Mouse (Mus musculus) embryo, embryonic 10.5 days (tissue): Measurements from ENCODE around the gene Asf1a.
"Not testable (repeated sequence)": the region's sequence is repeated elsewhere in the genome, so short reads cannot be mapped to it uniquely, and the experiment has no call there.

Experiments used
- DNase-seq: peaks from one replicate; pipeline ENCODE4 v3.0.0-alpha.2; 2015; ENCODE audit warnings: low spot score

The Asf1a gene

DNA sequence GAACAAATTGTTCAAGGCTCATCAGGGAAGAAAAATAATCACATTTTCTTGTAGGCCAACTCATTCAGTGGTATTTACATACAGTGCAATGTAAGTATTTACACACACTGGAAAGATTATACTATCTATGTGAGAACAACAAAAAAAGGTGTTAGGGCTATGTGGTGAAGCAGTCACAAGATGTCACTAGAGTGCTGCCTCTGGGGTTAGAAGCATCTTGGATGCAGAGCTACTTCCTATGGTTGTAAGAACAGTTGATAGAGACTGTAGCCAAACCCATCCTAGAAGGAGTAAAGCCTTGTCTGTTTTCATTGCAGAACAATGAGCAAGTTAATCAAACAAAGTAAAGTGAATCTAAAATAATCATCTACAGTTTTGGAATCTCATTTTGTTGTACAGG, 45.0 kb downstream of the Asf1a start:
- peak; percentile 57 for DNase-seq

DNA sequence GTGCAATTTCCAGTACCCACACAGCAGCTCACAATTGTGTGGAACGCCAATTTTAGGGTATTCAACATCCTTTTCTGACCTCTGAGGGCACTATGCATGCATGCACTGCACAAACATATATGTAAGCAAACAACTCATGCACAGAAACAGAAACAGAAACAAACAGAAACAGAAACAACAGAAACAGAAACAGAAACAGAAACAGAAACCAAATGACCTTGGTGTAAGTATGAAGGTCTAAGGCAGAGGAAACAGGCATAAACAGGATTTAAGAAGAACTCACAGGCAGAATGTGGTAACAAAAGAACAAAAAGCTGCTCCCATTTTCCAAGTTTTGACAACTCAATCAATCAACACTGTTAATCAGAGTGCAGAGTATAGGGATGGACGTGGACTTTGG, 54.1 kb downstream of the Asf1a start:
- DNase-seq, result no peak

- DNase-seq, result not testable (repeated sequence)
Observed at GRCm38 (mm10) chr10:53654239-53654638, 57.7 kb downstream of the Asf1a start.
